Mouse (Mus musculus): Measurements from ENCODE around the gene Abcc10. TPM values are rescaled to one million over a fixed set of nuclear protein-coding genes. Genes with fewer than 3 reads are reported as not detected.

Abcc10 gene
- polyA plus RNA-seq, 1 experiment from 2014 or later, result 5.6 TPM

DNA sequence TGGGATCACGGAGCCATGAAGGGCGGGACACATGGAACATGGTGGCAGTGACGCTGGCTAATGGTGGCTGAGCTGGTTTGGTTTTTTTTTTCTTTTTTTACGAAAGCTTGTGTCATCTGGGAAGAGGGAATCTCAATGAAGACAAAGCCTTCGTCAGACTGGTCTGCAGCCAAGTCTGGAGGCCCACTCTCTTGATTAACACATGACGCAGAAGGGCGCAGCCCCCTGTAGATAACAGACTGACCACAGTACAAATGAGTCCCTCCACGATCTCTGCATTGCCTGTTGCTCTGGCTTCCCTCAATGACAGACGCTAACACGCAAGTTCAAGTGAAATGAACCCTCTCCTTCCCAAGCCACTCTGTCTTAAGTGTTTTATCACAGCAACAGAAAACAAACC, 52.6 kb downstream of the Abcc10 start:
- no peak for ATAC-seq (ENCODE audit: insufficient number of reproducible peaks, insufficient read depth, low FRiP score, low read depth)
- 50% methylated on average over 10 of the region's 10 CpGs for WGBS
- Histone ChIP-seq H3K9me3 (ENCODE audit: control insufficient read depth, low read length) (no peaks in the 10 kb centered on the region), H3K4me2 (ENCODE audit: low read length) (no peak overlapping the region), H3K27me3 (ENCODE audit: control insufficient read depth, insufficient read depth, low read length) (no peaks in the 10 kb centered on the region), H3K27ac (replicated peaks in 1 of 2; ENCODE audit: control insufficient read depth in 1 of 2, insufficient read depth in 1 of 2, low read depth in 2 of 2, low read length in 2 of 2) (no peak overlapping the region), H3K4me3 (ENCODE audit: control insufficient read depth in 1 of 2, insufficient read depth in 1 of 2, low read depth in 1 of 2, low read length in 2 of 2) (no peak overlapping the region), H3K4me1 (ENCODE audit: control insufficient read depth in 2 of 2, insufficient read depth in 2 of 2, low read length in 2 of 2) (peaks cover 26 to 38% of the 10 kb centered on the region in 2 experiments), H3K36me3 (ENCODE audit: control insufficient read depth, insufficient read depth, low read length) (peaks cover 62% of the 10 kb centered on the region), H3K9ac (ENCODE audit: low read length) (no peak overlapping the region)

DNA sequence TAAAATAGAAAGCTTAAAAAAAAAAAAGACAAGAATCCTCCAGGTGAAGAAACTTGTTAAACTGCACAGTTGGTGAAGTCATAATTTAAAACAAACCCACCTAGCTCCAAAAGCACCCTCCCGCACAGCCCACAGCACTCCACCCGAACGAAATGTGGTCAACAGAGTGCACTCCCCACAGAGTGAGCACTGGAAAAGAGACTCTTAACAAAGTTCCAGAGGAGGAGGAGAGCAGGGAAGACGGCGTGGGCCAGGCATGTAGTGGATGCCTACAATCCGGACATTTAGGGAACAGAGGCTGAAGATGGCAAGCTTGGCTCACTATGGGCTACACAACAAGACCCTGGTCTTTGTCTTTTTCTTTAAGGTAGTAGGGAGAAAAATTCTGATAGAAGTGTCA, 53.1 kb downstream of the Abcc10 start:
- no peaks in the 10 kb centered on the region for H3K27me3 ChIP-seq (ENCODE audit: control insufficient read depth, insufficient read depth, low read length)
- no peak overlapping the region for H3K4me3 ChIP-seq (ENCODE audit: control insufficient read depth in 1 of 2, insufficient read depth in 1 of 2, low read depth in 1 of 2, low read length in 2 of 2)
- H3K9ac ChIP-seq (ENCODE audit: low read length), result no peak overlapping the region
- no peak for ATAC-seq (ENCODE audit: insufficient number of reproducible peaks, insufficient read depth, low FRiP score, low read depth)
- no peaks in the 10 kb centered on the region for H3K9me3 ChIP-seq (ENCODE audit: control insufficient read depth, low read length)
- no peak overlapping the region for H3K27ac ChIP-seq (replicated peaks in 1 of 2; ENCODE audit: control insufficient read depth in 1 of 2, insufficient read depth in 1 of 2, low read depth in 2 of 2, low read length in 2 of 2)
- 89% methylated on average over 6 of the region's 6 CpGs for WGBS
- peaks cover 62% of the 10 kb centered on the region for H3K36me3 ChIP-seq (ENCODE audit: control insufficient read depth, insufficient read depth, low read length)
- H3K4me2 ChIP-seq (ENCODE audit: low read length), result no peak overlapping the region
- H3K4me1 ChIP-seq (ENCODE audit: control insufficient read depth in 2 of 2, insufficient read depth in 2 of 2, low read length in 2 of 2), result peaks cover 26 to 38% of the 10 kb centered on the region in 2 experiments

DNA sequence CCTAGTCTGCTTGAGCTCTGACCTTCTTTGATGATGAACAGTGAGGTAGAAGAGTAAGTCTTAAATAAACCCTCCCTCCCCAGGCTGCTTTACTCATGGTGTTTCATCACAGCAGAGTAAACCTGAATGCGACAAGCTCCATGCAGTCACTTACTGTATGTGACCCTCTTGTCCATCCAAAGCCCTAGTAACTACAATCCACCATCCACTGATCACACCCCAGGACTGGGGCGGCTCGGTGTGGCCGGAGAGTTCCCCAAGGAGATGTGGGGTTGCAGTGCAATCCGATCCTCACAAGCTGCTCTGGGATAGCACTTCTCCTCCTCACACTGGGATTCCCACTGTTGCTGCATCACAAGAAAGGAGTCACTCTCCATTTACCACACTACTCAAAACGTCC, 53.7 kb downstream of the Abcc10 start:
- 71% methylated on average over 6 of the region's 6 CpGs for WGBS
- H3K9ac ChIP-seq (ENCODE audit: low read length), result peak overlapping the region; percentile 40; the same call in 1 of the 2 replicates

DNA sequence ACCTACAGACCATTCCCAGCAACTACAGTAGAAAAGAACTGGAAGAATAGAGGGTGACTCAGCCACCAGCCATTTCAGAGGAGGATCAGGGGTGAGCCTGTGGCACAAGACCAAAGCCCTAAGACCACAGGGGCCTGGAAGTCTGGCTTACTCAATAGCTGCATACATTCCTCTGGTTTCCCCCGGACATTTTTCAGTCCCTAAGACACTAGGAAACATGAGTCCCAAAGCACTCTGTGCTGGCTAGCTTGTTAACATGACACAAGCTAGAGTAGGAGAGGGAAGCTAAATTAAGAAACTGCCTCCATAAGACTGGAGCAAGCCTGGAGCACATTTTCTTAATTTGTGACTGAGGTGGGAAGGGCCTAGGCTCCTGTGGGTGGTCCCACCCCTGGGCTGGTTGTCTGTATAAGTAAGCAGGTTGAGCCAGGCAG, 54.3 kb downstream of the Abcc10 start:
- Histone ChIP-seq H3K27ac (replicated peaks in 1 of 2; ENCODE audit: control insufficient read depth in 1 of 2, insufficient read depth in 1 of 2, low read depth in 2 of 2, low read length in 2 of 2) (peak overlapping the region; percentile 46 to 75), H3K9me3 (ENCODE audit: control insufficient read depth, low read length) (no peaks in the 10 kb centered on the region), H3K4me3 (ENCODE audit: control insufficient read depth in 1 of 2, insufficient read depth in 1 of 2, low read depth in 1 of 2, low read length in 2 of 2) (no peak overlapping the region), H3K27me3 (ENCODE audit: control insufficient read depth, insufficient read depth, low read length) (no peaks in the 10 kb centered on the region), H3K4me2 (ENCODE audit: low read length) (0 out of 2 replicates have a peak overlapping the region, but pooled peaks have one; percentile 3), H3K36me3 (ENCODE audit: control insufficient read depth, insufficient read depth, low read length) (peaks cover 61% of the 10 kb centered on the region), H3K4me1 (ENCODE audit: control insufficient read depth in 2 of 2, insufficient read depth in 2 of 2, low read length in 2 of 2) (peaks cover 30 to 43% of the 10 kb centered on the region in 2 experiments), H3K9ac (ENCODE audit: low read length) (no peak overlapping the region)
- 19% methylated on average over 1 of the region's 1 CpGs for WGBS
- ATAC-seq (ENCODE audit: insufficient number of reproducible peaks, insufficient read depth, low FRiP score, low read depth), result 0 out of 2 replicates have a peak, but pooled peaks have one; percentile 8

More for the DNA sequence above, 53.7 kb downstream of the Abcc10 start:
- no peak overlapping the region for H3K4me2 ChIP-seq (ENCODE audit: low read length)
- no peak for ATAC-seq (ENCODE audit: insufficient number of reproducible peaks, insufficient read depth, low FRiP score, low read depth)
- peaks cover 28 to 43% of the 10 kb centered on the region in 2 experiments for H3K4me1 ChIP-seq (ENCODE audit: control insufficient read depth in 2 of 2, insufficient read depth in 2 of 2, low read length in 2 of 2)
- H3K4me3 ChIP-seq (ENCODE audit: control insufficient read depth in 1 of 2, insufficient read depth in 1 of 2, low read depth in 1 of 2, low read length in 2 of 2), result no peak overlapping the region
- no peaks in the 10 kb centered on the region for H3K27me3 ChIP-seq (ENCODE audit: control insufficient read depth, insufficient read depth, low read length)
- H3K36me3 ChIP-seq (ENCODE audit: control insufficient read depth, insufficient read depth, low read length), result peaks cover 63% of the 10 kb centered on the region
- H3K9me3 ChIP-seq (ENCODE audit: control insufficient read depth, low read length), result no peaks in the 10 kb centered on the region
- peak overlapping the region; percentile 46 to 75; a peak in 2 of 4 replicates for H3K27ac ChIP-seq (replicated peaks in 1 of 2; ENCODE audit: control insufficient read depth in 1 of 2, insufficient read depth in 1 of 2, low read depth in 2 of 2, low read length in 2 of 2)

GRCm38 (mm10) chr17:46272675-46273074, 55.5 kb downstream of the Abcc10 start:
- no peak for ATAC-seq (ENCODE audit: insufficient number of reproducible peaks, insufficient read depth, low FRiP score, low read depth)
- Histone ChIP-seq H3K27ac (replicated peaks in 1 of 2; ENCODE audit: control insufficient read depth in 1 of 2, insufficient read depth in 1 of 2, low read depth in 2 of 2, low read length in 2 of 2) (no peak overlapping the region), H3K4me3 (ENCODE audit: control insufficient read depth in 1 of 2, insufficient read depth in 1 of 2, low read depth in 1 of 2, low read length in 2 of 2) (no peak overlapping the region), H3K9me3 (ENCODE audit: control insufficient read depth, low read length) (no peaks in the 10 kb centered on the region), H3K27me3 (ENCODE audit: control insufficient read depth, insufficient read depth, low read length) (no peaks in the 10 kb centered on the region), H3K9ac (ENCODE audit: low read length) (no peak overlapping the region), H3K4me1 (ENCODE audit: control insufficient read depth in 2 of 2, insufficient read depth in 2 of 2, low read length in 2 of 2) (peaks cover 26 to 37% of the 10 kb centered on the region in 2 experiments), H3K4me2 (ENCODE audit: low read length) (no peak overlapping the region), H3K36me3 (ENCODE audit: control insufficient read depth, insufficient read depth, low read length) (peaks cover 57% of the 10 kb centered on the region)
- WGBS, result 73% methylated on average over 5 of the region's 5 CpGs

DNA sequence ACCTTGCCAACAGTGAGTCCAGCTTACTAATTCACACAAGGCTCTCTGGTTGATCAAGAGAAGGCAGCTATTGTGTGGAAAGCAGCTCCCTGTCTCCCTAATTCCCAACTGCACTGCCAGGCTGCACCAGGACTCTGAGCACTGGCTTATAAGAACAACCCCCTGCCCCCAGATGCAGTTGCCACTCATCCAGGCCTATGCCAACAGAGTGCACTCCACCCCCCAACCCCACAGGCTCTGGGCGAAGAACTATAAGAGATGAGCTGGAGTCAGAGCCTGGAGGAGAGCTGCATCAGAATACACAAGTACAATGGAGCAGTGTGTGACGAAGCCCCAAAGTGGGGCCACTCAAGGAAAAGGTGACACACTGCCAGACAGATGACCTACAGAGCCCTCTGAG, 56.1 kb downstream of the Abcc10 start:
- no peak overlapping the region for H3K27ac ChIP-seq (replicated peaks in 1 of 2; ENCODE audit: control insufficient read depth in 1 of 2, insufficient read depth in 1 of 2, low read depth in 2 of 2, low read length in 2 of 2)
- WGBS, result 78% methylated on average over 2 of the region's 2 CpGs
- no peaks in the 10 kb centered on the region for H3K9me3 ChIP-seq (ENCODE audit: control insufficient read depth, low read length)
- ATAC-seq (ENCODE audit: insufficient number of reproducible peaks, insufficient read depth, low FRiP score, low read depth), result no peak
- H3K9ac ChIP-seq (ENCODE audit: low read length), result no peak overlapping the region
- H3K4me2 ChIP-seq (ENCODE audit: low read length), result no peak overlapping the region
- H3K36me3 ChIP-seq (ENCODE audit: control insufficient read depth, insufficient read depth, low read length), result peaks cover 55% of the 10 kb centered on the region
- peaks cover 26 to 31% of the 10 kb centered on the region in 2 experiments for H3K4me1 ChIP-seq (ENCODE audit: control insufficient read depth in 2 of 2, insufficient read depth in 2 of 2, low read length in 2 of 2)
- no peak overlapping the region for H3K4me3 ChIP-seq (ENCODE audit: control insufficient read depth in 1 of 2, insufficient read depth in 1 of 2, low read depth in 1 of 2, low read length in 2 of 2)
- H3K27me3 ChIP-seq (ENCODE audit: control insufficient read depth, insufficient read depth, low read length), result no peaks in the 10 kb centered on the region

GRCm38 (mm10) chr17:46269771-46270534, 58.2 kb downstream of the Abcc10 start:
- peaks cover 69% of the 10 kb centered on the region for H3K36me3 ChIP-seq (ENCODE audit: control insufficient read depth, insufficient read depth, low read length)
- 81% methylated on average over 19 of the region's 19 CpGs for WGBS
- H3K4me2 ChIP-seq (ENCODE audit: low read length), result no peak overlapping the region
- 0 out of 2 replicates have a peak overlapping the region, but pooled peaks have one; percentile 12 for H3K9ac ChIP-seq (ENCODE audit: low read length)
- no peaks in the 10 kb centered on the region for H3K9me3 ChIP-seq (ENCODE audit: control insufficient read depth, low read length)
- ATAC-seq (ENCODE audit: insufficient number of reproducible peaks, insufficient read depth, low FRiP score, low read depth), result no peak; the same call in 1 of the 2 replicates
- H3K27me3 ChIP-seq (ENCODE audit: control insufficient read depth, insufficient read depth, low read length), result no peaks in the 10 kb centered on the region
- peaks cover 24 to 39% of the 10 kb centered on the region in 2 experiments for H3K4me1 ChIP-seq (ENCODE audit: control insufficient read depth in 2 of 2, insufficient read depth in 2 of 2, low read length in 2 of 2)
- no peak overlapping the region for H3K4me3 ChIP-seq (ENCODE audit: control insufficient read depth in 1 of 2, insufficient read depth in 1 of 2, low read depth in 1 of 2, low read length in 2 of 2)
- H3K27ac ChIP-seq (replicated peaks in 1 of 2; ENCODE audit: control insufficient read depth in 1 of 2, insufficient read depth in 1 of 2, low read depth in 2 of 2, low read length in 2 of 2), result no peak overlapping the region
